Mouse (Mus musculus): Measurements from ENCODE around the gene Trub2.

The Trub2 gene

GRCm38 (mm10) chr2:29773323-29773722, 15.0 kb downstream of the Trub2 start:
- DNase-seq (ENCODE audit: low read depth, low spot score), result no peak

- no peak for DNase-seq (ENCODE audit: low read depth, low spot score)
Measured at GRCm38 (mm10) chr2:29771611-29772461, 16.5 kb downstream of the Trub2 start.

GRCm38 (mm10) chr2:29770162-29770561, 18.1 kb downstream of the Trub2 start:
- DNase-seq (ENCODE audit: low read depth, low spot score), result peak; percentile 76

GRCm38 (mm10) chr2:29768901-29769300, 19.4 kb downstream of the Trub2 start:
- no peak for DNase-seq (ENCODE audit: low read depth, low spot score)

GRCm38 (mm10) chr2:29767976-29768709, 20.2 kb downstream of the Trub2 start:
- no peak for DNase-seq (ENCODE audit: low read depth, low spot score)

GRCm38 (mm10) chr2:29764831-29765230, 23.5 kb downstream of the Trub2 start:
- DNase-seq (ENCODE audit: low read depth, low spot score), result no peak

GRCm38 (mm10) chr2:29755693-29756092, 32.6 kb downstream of the Trub2 start:
- DNase-seq (ENCODE audit: low read depth, low spot score), result no peak

- no peak for DNase-seq (ENCODE audit: low read depth, low spot score)
Measured at GRCm38 (mm10) chr2:29752397-29752796, 35.9 kb downstream of the Trub2 start.

- DNase-seq (ENCODE audit: low read depth, low spot score), result no peak
Measured at GRCm38 (mm10) chr2:29751497-29751896, 36.8 kb downstream of the Trub2 start, which contains the start of gene Gm13420. Gene Gm13420 (minus strand): TSS chr2:29751685.

- peak; percentile 81 for DNase-seq (ENCODE audit: low read depth, low spot score)
Measured at GRCm38 (mm10) chr2:29748499-29748898, 39.8 kb downstream of the Trub2 start.

GRCm38 (mm10) chr2:29747852-29748251, 40.5 kb downstream of the Trub2 start:
- DNase-seq (ENCODE audit: low read depth, low spot score), result peak; percentile 72

- no peak for DNase-seq (ENCODE audit: low read depth, low spot score)
Measured at GRCm38 (mm10) chr2:29747188-29747782, 41.0 kb downstream of the Trub2 start.

- DNase-seq (ENCODE audit: low read depth, low spot score), result peak; percentile 67
Measured at GRCm38 (mm10) chr2:29744256-29744655, 44.0 kb downstream of the Trub2 start.

- DNase-seq (ENCODE audit: low read depth, low spot score), result no peak
Measured at GRCm38 (mm10) chr2:29741207-29741606, 47.1 kb downstream of the Trub2 start.

- DNase-seq (ENCODE audit: low read depth, low spot score), result no peak
Measured at GRCm38 (mm10) chr2:29739368-29739767, 48.9 kb downstream of the Trub2 start.

- DNase-seq (ENCODE audit: low read depth, low spot score), result no peak
Measured at GRCm38 (mm10) chr2:29738799-29739198, 49.5 kb downstream of the Trub2 start.

- DNase-seq (ENCODE audit: low read depth, low spot score), result no peak
Measured at GRCm38 (mm10) chr2:29737209-29737925, 50.9 kb downstream of the Trub2 start.

- no peak for DNase-seq (ENCODE audit: low read depth, low spot score)
Measured at GRCm38 (mm10) chr2:29735708-29736107, 52.6 kb downstream of the Trub2 start.

- no peak for DNase-seq (ENCODE audit: low read depth, low spot score)
Measured at GRCm38 (mm10) chr2:29733348-29733747, 55.0 kb downstream of the Trub2 start.

GRCm38 (mm10) chr2:29732559-29732958, 55.7 kb downstream of the Trub2 start:
- DNase-seq (ENCODE audit: low read depth, low spot score), result no peak

- peak; percentile 56 for DNase-seq (ENCODE audit: low read depth, low spot score)
Measured at GRCm38 (mm10) chr2:29731545-29731944, 56.8 kb downstream of the Trub2 start.

GRCm38 (mm10) chr2:29729500-29729899, 58.8 kb downstream of the Trub2 start:
- peak; percentile 87 for DNase-seq (ENCODE audit: low read depth, low spot score)
